Mouse (Mus musculus): ENCODE measurements around the gene Gm28372.

Gm28372 gene

DNA sequence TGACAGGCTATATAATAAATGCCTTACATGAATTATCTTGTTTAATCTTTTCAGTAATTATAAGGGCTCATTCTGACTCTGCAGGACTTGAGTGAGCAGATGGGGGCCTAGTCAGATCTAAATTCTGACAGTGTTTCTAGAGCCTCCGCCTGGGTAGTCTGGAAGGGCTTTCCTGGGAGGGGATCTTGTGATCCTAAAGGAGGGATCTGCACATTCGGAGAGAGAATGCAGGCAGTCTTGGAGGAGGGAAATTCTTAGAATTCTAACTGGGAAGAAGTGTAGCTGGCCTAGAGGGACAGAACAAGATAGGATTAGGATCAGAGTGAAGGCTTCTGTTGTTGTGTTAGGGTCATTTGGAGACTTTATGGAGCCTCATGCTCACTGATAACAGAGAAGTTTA is 47.2 kb downstream of the Gm28372 start:
- DNase-seq, result no peak

DNA sequence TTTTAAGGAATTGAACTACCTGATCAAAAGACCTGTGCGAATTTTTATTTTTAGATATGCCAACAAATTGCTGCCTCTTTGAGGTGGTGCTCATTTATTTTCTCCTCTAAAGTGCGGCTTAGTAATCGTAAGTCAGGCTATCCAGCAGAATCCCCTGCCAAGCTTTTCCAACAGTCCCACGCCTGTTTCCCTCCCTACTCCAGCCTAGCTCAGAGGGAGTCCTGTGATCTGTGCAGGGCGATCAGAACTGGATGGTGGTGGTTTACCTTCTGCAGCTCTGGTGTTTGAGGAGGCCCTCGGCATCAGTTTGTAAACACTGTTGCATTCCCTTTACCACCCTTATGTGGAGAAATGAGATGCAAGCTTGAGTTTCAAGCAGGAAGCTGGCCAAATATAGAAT is 48.4 kb downstream of the Gm28372 start:
- DNase-seq, result no peak

DNA sequence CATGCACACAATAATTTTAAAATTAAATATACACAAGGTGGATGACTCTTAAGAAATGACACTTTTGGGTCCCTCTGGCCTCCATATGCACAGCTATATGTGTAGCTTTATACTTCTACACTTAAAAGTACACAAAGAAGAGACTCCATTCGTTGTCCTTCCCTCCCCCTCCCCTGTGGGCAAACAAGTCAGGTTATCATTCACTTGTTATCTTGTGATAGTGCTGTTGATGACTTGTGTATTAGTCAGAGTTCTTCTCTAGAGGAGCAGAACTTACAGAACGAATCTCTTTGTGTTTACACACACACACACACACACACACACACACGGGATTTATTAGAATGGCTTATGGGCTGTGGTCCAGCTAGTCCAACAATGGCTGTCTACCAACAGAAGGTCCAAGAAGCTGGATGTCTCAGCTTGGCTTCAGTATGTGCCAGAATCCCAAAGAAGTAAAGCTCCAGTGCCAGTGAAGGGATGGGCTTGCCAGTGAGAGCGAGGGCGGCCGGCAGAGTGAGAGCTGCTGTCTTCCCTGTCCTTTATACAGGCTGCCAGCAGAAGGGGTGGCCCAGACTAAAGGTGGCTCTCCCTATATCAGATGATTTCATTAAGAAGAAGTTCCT is 49.8 kb downstream of the Gm28372 start:
- DNase-seq, result peak; percentile 38

Data from right cerebral cortex, postnatal 25 days (tissue).